Mouse (Mus musculus) limb, embryonic 14.5 days (tissue): ENCODE measurements around the gene Atxn2l. TPM values are rescaled to one million over a fixed set of nuclear protein-coding genes. Genes with fewer than 3 reads are reported as not detected.

ENCODE experiments used
- ATAC-seq: fragments of 200-750 bp; cut with Nextera tagmentation; 2 replicates; pipeline ENCODE4 v1.8.0; 2017; ENCODE audit warnings: low read depth, moderate number of reproducible peaks, moderate TSS enrichment; ENCODE audit not compliant: low FRiP score
- DNase-seq: peaks from one replicate; pipeline ENCODE4 v3.0.0-alpha.2; 2015; ENCODE audit warnings: low spot score
- H3K27ac ChIP-seq: fragments of 300-500 bp; sonication (generic); replicated peaks from 2 replicates; pipeline ENCODE4 v1.5.1; 2014; ENCODE audit warnings: low read depth, mild to moderate bottlenecking, low read length, moderate library complexity, mixed read lengths
- H3K27me3 ChIP-seq: fragments of 300-500 bp; sonication (generic); 2 replicates; pipeline ENCODE4 v1.6.1; 2014; ENCODE audit warnings: low read length, mixed read lengths; ENCODE audit not compliant: control insufficient read depth, insufficient read depth
- H3K36me3 ChIP-seq: fragments of 300-500 bp; sonication (generic); 2 replicates; pipeline ENCODE4 v1.6.1; 2014; ENCODE audit warnings: mild to moderate bottlenecking, low read length, moderate library complexity, mixed read lengths; ENCODE audit not compliant: control insufficient read depth, insufficient read depth
- H3K4me1 ChIP-seq: fragments of 300-500 bp; sonication (generic); 2 replicates; pipeline ENCODE4 v1.6.1; 2014; ENCODE audit warnings: antibody characterized with exemption, low read length, mixed read lengths; ENCODE audit not compliant: control insufficient read depth, insufficient read depth
- H3K4me2 ChIP-seq: fragments of 300-500 bp; sonication (generic); replicated peaks from 2 replicates; pipeline ENCODE4 v1.6.1; 2014; ENCODE audit warnings: low read depth, mild to moderate bottlenecking, low read length, moderate library complexity; ENCODE audit not compliant: severe bottlenecking
- H3K4me3 ChIP-seq: fragments of 300-500 bp; sonication (generic); replicated peaks from 2 replicates; pipeline ENCODE4 v1.5.1; 2014; ENCODE audit warnings: low read length
- H3K9ac ChIP-seq: fragments of 300-500 bp; sonication (generic); 2 replicates; pipeline ENCODE4 v1.6.1; 2014; ENCODE audit warnings: mild to moderate bottlenecking, low read depth, low read length, moderate library complexity; ENCODE audit not compliant: severe bottlenecking
- H3K9me3 ChIP-seq: fragments of 300-500 bp; sonication (generic); 2 replicates; pipeline ENCODE4 v1.6.1; 2016; ENCODE audit warnings: low read length; ENCODE audit not compliant: control insufficient read depth
- POLR2A ChIP-seq: fragments of 200-500 bp; IDR thresholded peaks from 2 replicates; pipeline ENCODE4 v1.8.0; 2012; ENCODE audit warnings: inconsistent platforms, mild to moderate bottlenecking, moderate library complexity, borderline replicate concordance; ENCODE audit not compliant: insufficient read depth, insufficient read length; ENCODE audit errors: extremely low read depth
- WGBS: fragments of 180-500 bp; shearing (Covaris S2); extraction: QIAGEN DNeasy Blood & Tissue Kit; methylation state at CpG from one replicate; pipeline ENCODE4 v1.1.7; 2014; 5-methylcytosine and 5-hydroxymethylcytosine counted together
- polyA plus RNA-seq, 2 experiments: library from polyadenylated mRNA; depleted of rRNA in 1 of 2; stranded (reverse) in 1 of 2; unstranded in 1 of 2; fragments of >200 nt; fragmentation: Nextera tagmentation in 1 of 2; extraction: Ambion mirVana in 1 of 2; gene quantifications; 2 replicates each; pipeline versions ENCODE4 v1.2.1 to v1.2.3; 2012 to 2014

Gene Atxn2l
- polyA plus RNA-seq, 2 experiments, result 51.4 to 170 TPM

GRCm38 (mm10) chr7:126464836-126465235, 38.4 kb downstream of the Atxn2l start:
- Histone ChIP-seq H3K27me3 (no peaks in the 10 kb centered on the region), H3K4me2 (no peak overlapping the region), H3K4me3 (no peak overlapping the region), H3K9ac (no peak overlapping the region), H3K36me3 (peaks cover 37% of the 10 kb centered on the region), H3K27ac (no peak overlapping the region), H3K9me3 (no peaks in the 10 kb centered on the region), H3K4me1 (peaks cover 17% of the 10 kb centered on the region)
- ATAC-seq, result no peak
- DNase-seq, result no peak
- no peak for TF ChIP-seq POLR2A
- 40% methylated on average over 5 of the region's 5 CpGs for WGBS

- Histone ChIP-seq H3K27me3 (no peaks in the 10 kb centered on the region), H3K27ac (no peak overlapping the region), H3K36me3 (peaks cover 30% of the 10 kb centered on the region), H3K4me3 (no peak overlapping the region), H3K4me1 (peaks cover 17% of the 10 kb centered on the region), H3K9ac (no peak overlapping the region), H3K4me2 (no peak overlapping the region), H3K9me3 (no peaks in the 10 kb centered on the region)
- ATAC-seq (no peak), DNase-seq (no peak)
- WGBS, result 45% methylated on average over 4 of the region's 4 CpGs
- no peak for TF ChIP-seq POLR2A
Measured at GRCm38 (mm10) chr7:126464121-126464520, 39.1 kb downstream of the Atxn2l start.

GRCm38 (mm10) chr7:126463547-126463946, 39.7 kb downstream of the Atxn2l start:
- TF ChIP-seq POLR2A, result no peak
- no peak overlapping the region for H3K4me3 ChIP-seq
- no peak overlapping the region for H3K9ac ChIP-seq
- peaks cover 24% of the 10 kb centered on the region for H3K36me3 ChIP-seq
- no peaks in the 10 kb centered on the region for H3K27me3 ChIP-seq
- DNase-seq, result no peak
- H3K4me2 ChIP-seq, result no peak overlapping the region
- WGBS, result 57% methylated on average over 4 of the region's 4 CpGs
- no peak overlapping the region for H3K27ac ChIP-seq
- no peaks in the 10 kb centered on the region for H3K9me3 ChIP-seq
- no peak for ATAC-seq
- H3K4me1 ChIP-seq, result peaks cover 17% of the 10 kb centered on the region

DNA sequence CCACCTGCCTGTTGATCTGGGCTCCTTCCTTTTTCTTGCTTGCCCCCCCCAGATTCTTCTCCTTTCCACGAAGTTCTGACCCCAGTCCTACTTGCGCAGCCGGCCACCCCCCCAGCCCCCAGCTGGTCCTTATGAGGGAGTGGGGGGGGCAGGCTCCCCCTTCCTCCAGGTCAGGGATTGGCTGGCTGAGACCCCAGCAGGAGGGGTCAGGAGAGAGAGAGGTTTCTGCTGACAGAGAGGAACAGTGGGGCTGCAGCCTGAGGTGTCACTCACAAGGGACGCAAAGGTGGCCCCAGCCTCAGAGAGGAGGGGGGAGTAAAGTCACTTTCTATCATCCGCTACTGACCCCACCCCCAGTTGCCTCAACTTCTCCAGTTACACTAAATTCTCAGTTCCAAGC, 40.2 kb downstream of the Atxn2l start, which contains the start of gene Atp2a1:
Gene Atp2a1 (minus strand): TSS at position 105 of the 400 bp plus-strand sequence.
- Histone ChIP-seq H3K4me2 (no peak within 1 kb of the TSS), H3K27me3 (no peaks in the 10 kb centered on the region), H3K27ac (no peak within 1 kb of the TSS), H3K36me3 (peaks cover 19% of the 10 kb centered on the region), H3K9ac (peak within 1 kb of the TSS; percentile 12; the same call in 1 of the 2 replicates), H3K4me1 (peaks cover 17% of the 10 kb centered on the region), H3K9me3 (no peaks in the 10 kb centered on the region), H3K4me3 (0 out of 2 replicates have a peak within 1 kb of the TSS, but pooled peaks have one; percentile 7)
- no peak for TF ChIP-seq POLR2A
- 45% methylated on average over 5 of the region's 5 CpGs for WGBS
- DNase-seq (no peak), ATAC-seq (no peak)

DNA sequence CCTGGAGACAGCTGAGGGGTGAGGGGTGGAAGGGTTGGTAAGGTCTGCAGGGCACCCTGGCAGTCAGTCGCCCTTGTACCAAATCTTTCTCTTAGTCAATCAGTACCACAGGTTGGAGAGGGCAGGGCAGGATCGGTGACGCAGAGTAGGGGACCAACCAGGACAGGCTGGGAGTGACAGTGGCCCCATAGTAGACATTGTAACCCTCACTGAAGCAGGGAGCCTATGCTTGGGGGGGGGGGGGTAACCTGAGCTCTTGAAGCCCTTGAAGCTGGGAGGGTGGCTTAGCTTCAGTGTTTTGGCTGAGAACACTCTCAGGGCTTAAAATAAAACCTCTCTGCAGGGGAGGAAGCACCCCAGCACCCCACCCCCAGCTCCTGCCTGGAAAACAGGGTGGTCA, 41.6 kb downstream of the Atxn2l start:
- no peak for TF ChIP-seq POLR2A
- no peak overlapping the region for H3K27ac ChIP-seq
- H3K9ac ChIP-seq, result 0 out of 2 replicates have a peak overlapping the region, but pooled peaks have one; percentile 12
- H3K4me2 ChIP-seq, result no peak overlapping the region
- no peak for DNase-seq
- H3K36me3 ChIP-seq, result peaks cover 5% of the 10 kb centered on the region; the same call in 1 of the 2 replicates
- no peaks in the 10 kb centered on the region for H3K9me3 ChIP-seq
- peaks cover 17% of the 10 kb centered on the region for H3K4me1 ChIP-seq
- 70% methylated on average over 3 of the region's 3 CpGs for WGBS
- no peak for ATAC-seq
- H3K27me3 ChIP-seq, result no peaks in the 10 kb centered on the region
- H3K4me3 ChIP-seq, result no peak overlapping the region
